Mouse (Mus musculus): Measurements from ENCODE around the gene Wdr45.

DNA sequence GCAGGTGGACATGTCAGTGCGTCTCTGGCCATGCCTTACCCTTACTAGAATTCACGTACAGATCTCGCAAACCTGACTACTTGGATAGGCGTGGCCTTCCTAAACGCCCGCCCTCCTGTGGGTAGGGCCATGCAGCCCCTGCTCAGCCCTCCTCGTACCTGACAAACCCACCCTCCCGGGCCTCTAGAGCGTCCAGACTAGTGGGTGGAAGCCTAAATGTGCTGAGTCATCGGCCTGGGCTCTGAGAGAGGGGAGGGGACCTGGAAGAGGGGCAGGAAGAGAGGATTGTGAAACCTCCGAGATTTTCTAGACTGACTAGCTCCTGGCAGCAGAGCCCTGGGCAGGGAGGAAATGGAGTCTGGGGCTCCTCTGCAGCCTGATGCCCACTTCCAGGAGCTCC, 51.6 kb downstream of the Wdr45 start:
- TF ChIP-seq POLR2A (IDR thresholded peaks at IDR 0.05; ENCODE audit: borderline replicate concordance, extremely low read depth, low read depth, low read length) (no peak), CTCF (IDR thresholded peaks at IDR 0.05; ENCODE audit: insufficient read depth, low read length) (no peak)
